In genomic region chr7:74398326-74398725, GRCm38 (mm10) we compare ENCODE assay signal across 29 mouse cellular contexts.
DNase-seq lines count a peak whose midpoint lies in the region; ATAC-seq and TF ChIP-seq lines count a peak whose summit lies in the region.
"Had no signal": no experiment of that assay in that cellular context is flagged by ENCODE, and none has a peak within 500 bp of the region (broad histone marks: within the 10 kb centered on the region; RNA-seq: fewer than 3 reads in every experiment).

No protein-coding gene starts in this region.

- H3K9me3 ChIP-seq in limb, embryonic 10.5 days (replicated peaks) = no peaks in the 10 kb centered on the region
- no peaks in the 10 kb centered on the region for H3K9me3 ChIP-seq in midbrain, postnatal 0 days (ENCODE audit: low read length)
- H3K9me3 ChIP-seq: embryonic facial prominence, embryonic 10.5 days; embryonic facial prominence, embryonic 15.5 days; forebrain, embryonic 12.5 days; hindbrain, embryonic 13.5 days; limb, embryonic 15.5 days; liver, embryonic 13.5 days; megakaryocyte, embryonic 14.5 days; midbrain, embryonic 12.5 days; neural tube, embryonic 15.5 days had no signal

- H3K4me2 ChIP-seq in midbrain, postnatal 0 days (ENCODE audit: low read depth, low read length, poor library complexity, severe bottlenecking) = no peak overlapping the region
- H3K4me2 ChIP-seq: embryonic facial prominence, embryonic 15.5 days; forebrain, embryonic 12.5 days; heart, embryonic 11.5 days; hindbrain, embryonic 13.5 days; limb, embryonic 15.5 days; liver, embryonic 13.5 days; midbrain, embryonic 12.5 days; neural tube, embryonic 15.5 days had no signal

- peak; percentile 25 for DNase-seq in heart, adult 11 months
- DNase-seq in heart, adult 18-20 months = no peak
- DNase-seq in brain, adult 2 months (ENCODE audit: low read depth, low spot score) = peak; percentile 91
- DNase-seq in cerebellum, adult 9-10 months = peak; percentile 69
- no peak for DNase-seq in limb, embryonic 10.5 days (ENCODE audit: low spot score)
- DNase-seq in midbrain, postnatal 0 days (ENCODE audit: low spot score) = no peak
- DNase-seq in layer of hippocampus, adult 9-10 months (ENCODE audit: low spot score) = no peak
- DNase-seq: adrenal gland, postnatal 25 days; forebrain, postnatal 0 days; heart, postnatal 36 days; kidney, postnatal 36 days; left cerebral cortex, postnatal 4 days; liver, embryonic 13.5 days; lung, adult 18-20 months; lung, postnatal 4 days; retina, postnatal 1 day; right cerebral cortex, postnatal 14 days had no signal

- TF ChIP-seq CTCF in midbrain, postnatal 0 days (IDR thresholded peaks at IDR 0.05) = no peak

- H3K27ac ChIP-seq in limb, embryonic 10.5 days = peak overlapping the region; percentile 42; the same call in 1 of the 2 replicates
- no peak overlapping the region for H3K27ac ChIP-seq in midbrain, postnatal 0 days (ENCODE audit: low read depth, low read length)
- H3K27ac ChIP-seq: embryonic facial prominence, embryonic 10.5 days; embryonic facial prominence, embryonic 15.5 days; forebrain, embryonic 12.5 days; hindbrain, embryonic 13.5 days; layer of hippocampus, adult 2 months; limb, embryonic 15.5 days; liver, embryonic 13.5 days; midbrain, embryonic 12.5 days; neural tube, embryonic 15.5 days had no signal

- H3K27me3 ChIP-seq in limb, embryonic 10.5 days (ENCODE audit: low read depth, poor library complexity, severe bottlenecking) = peaks cover 22% of the 10 kb centered on the region
- no peaks in the 10 kb centered on the region for H3K27me3 ChIP-seq in midbrain, postnatal 0 days (ENCODE audit: insufficient read depth, low read length)
- H3K27me3 ChIP-seq: embryonic facial prominence, embryonic 15.5 days; forebrain, embryonic 12.5 days; hindbrain, embryonic 13.5 days; limb, embryonic 15.5 days; liver, embryonic 13.5 days; megakaryocyte, embryonic 14.5 days; midbrain, embryonic 12.5 days; neural tube, embryonic 15.5 days had no signal

- no peak for ATAC-seq in midbrain, postnatal 0 days (ENCODE audit: low FRiP score)
- ATAC-seq: forebrain, postnatal 0 days; intestine, embryonic 16.5 days; lung, postnatal 0 days had no signal

- no peak overlapping the region for H3K4me3 ChIP-seq in limb, embryonic 10.5 days
- H3K4me3 ChIP-seq in midbrain, postnatal 0 days (ENCODE audit: low read depth, low read length) = no peak overlapping the region
- H3K4me3 ChIP-seq: embryonic facial prominence, embryonic 10.5 days; embryonic facial prominence, embryonic 15.5 days; forebrain, embryonic 12.5 days; hindbrain, embryonic 13.5 days; layer of hippocampus, adult 2 months; limb, embryonic 15.5 days; liver, embryonic 13.5 days; megakaryocyte, embryonic 14.5 days; midbrain, embryonic 12.5 days; neural tube, embryonic 15.5 days had no signal

- WGBS in limb, embryonic 10.5 days = 57% methylated on average over 2 of the region's 2 CpGs
- WGBS in midbrain, postnatal 0 days = 67% methylated on average over 2 of the region's 2 CpGs

- H3K36me3 ChIP-seq in limb, embryonic 10.5 days = no peaks in the 10 kb centered on the region
- H3K36me3 ChIP-seq in midbrain, postnatal 0 days (ENCODE audit: insufficient read depth, low read length) = no peaks in the 10 kb centered on the region
- H3K36me3 ChIP-seq: embryonic facial prominence, embryonic 10.5 days; embryonic facial prominence, embryonic 15.5 days; forebrain, embryonic 12.5 days; hindbrain, embryonic 13.5 days; limb, embryonic 15.5 days; liver, embryonic 13.5 days; midbrain, embryonic 12.5 days; neural tube, embryonic 15.5 days had no signal

- H3K9ac ChIP-seq in midbrain, postnatal 0 days (replicated peaks; ENCODE audit: low read length, poor library complexity, severe bottlenecking) = no peak overlapping the region
- H3K9ac ChIP-seq: embryonic facial prominence, embryonic 15.5 days; forebrain, embryonic 12.5 days; forebrain, postnatal 0 days; hindbrain, embryonic 13.5 days; limb, embryonic 15.5 days; liver, embryonic 13.5 days; midbrain, embryonic 12.5 days; neural tube, embryonic 15.5 days had no signal

- H3K4me1 ChIP-seq in limb, embryonic 10.5 days = peaks cover 24% of the 10 kb centered on the region
- no peaks in the 10 kb centered on the region for H3K4me1 ChIP-seq in midbrain, postnatal 0 days (ENCODE audit: insufficient read depth, low read length)
- H3K4me1 ChIP-seq: embryonic facial prominence, embryonic 15.5 days; forebrain, embryonic 12.5 days; liver, embryonic 13.5 days; midbrain, embryonic 12.5 days had no signal

Comparison
In these comparisons a context has a peak if more than half of its experiments do, and no peak if none do; other contexts are left out.
1. DNase-seq: peak in heart, adult 11 months (single experiment), brain, adult 2 months (single experiment) and cerebellum, adult 9-10 months (single experiment); none in heart, adult 18-20 months (0 of 2), limb, embryonic 10.5 days (single experiment), midbrain, postnatal 0 days (single experiment) and layer of hippocampus, adult 9-10 months (single experiment).